Mouse (Mus musculus) brain, embryonic 14.5 days (tissue): Measurements from ENCODE around the gene Dennd2c.

Experiments used
- CTCF ChIP-seq: fragments of 200-500 bp; IDR thresholded peaks from 2 replicates; pipeline ENCODE4 v1.5.1; 2012; ENCODE audit warnings: inconsistent platforms, mild to moderate bottlenecking, moderate library complexity, borderline replicate concordance; ENCODE audit not compliant: insufficient read depth, insufficient read length; ENCODE audit errors: extremely low read depth
- POLR2A ChIP-seq: fragments of 200-500 bp; IDR thresholded peaks from 2 replicates; pipeline ENCODE4 v1.6.1; 2012; ENCODE audit warnings: mild to moderate bottlenecking, inconsistent platforms, borderline replicate concordance; ENCODE audit not compliant: poor library complexity, insufficient read depth, insufficient read length, severe bottlenecking; ENCODE audit errors: extremely low read depth

DNA sequence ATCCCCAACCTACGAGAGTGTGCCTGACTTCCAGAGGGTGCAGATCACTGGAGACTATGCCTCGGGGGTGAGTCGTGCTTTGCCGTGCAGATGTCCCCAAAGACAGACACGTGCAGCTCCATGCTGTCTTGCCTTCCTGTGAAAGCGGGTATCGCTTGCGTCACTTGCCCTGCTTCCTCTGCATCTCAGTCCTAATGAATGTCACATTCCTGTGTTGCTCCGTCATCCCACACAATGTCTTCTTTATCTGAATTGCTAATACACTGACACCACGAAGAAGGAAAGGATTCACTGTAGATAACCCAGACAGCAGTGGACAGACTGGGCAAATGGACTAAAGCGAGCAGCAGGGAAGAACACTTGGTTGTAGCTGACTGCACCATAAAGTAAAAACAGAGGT lies 21.4 kb upstream of the Dennd2c start:
- no peak for TF ChIP-seq POLR2A
- no peak for TF ChIP-seq CTCF
